Mouse (Mus musculus) thymus, postnatal 0 days (tissue): ENCODE measurements around the gene Otud7b. TPM values are rescaled to one million over a fixed set of nuclear protein-coding genes. Genes with fewer than 3 reads are reported as not detected.
"Not testable (repeated sequence)": the region's sequence is repeated elsewhere in the genome, so short reads cannot be mapped to it uniquely, and the experiment has no call there.

Experiments
- DNase-seq: peaks from one replicate; pipeline ENCODE4 v3.0.0-alpha.2; 2015; ENCODE audit warnings: low spot score
- polyA plus RNA-seq: library from polyadenylated mRNA; unstranded; fragments of >200 nt; fragmentation: Nextera tagmentation; extraction: Ambion mirVana; gene quantifications from 2 replicates; pipeline ENCODE4 v1.2.1, GENCODE M21; 2015

The Otud7b gene
- polyA plus RNA-seq, 1 experiment from 2014 or later = 17.7 TPM

DNA sequence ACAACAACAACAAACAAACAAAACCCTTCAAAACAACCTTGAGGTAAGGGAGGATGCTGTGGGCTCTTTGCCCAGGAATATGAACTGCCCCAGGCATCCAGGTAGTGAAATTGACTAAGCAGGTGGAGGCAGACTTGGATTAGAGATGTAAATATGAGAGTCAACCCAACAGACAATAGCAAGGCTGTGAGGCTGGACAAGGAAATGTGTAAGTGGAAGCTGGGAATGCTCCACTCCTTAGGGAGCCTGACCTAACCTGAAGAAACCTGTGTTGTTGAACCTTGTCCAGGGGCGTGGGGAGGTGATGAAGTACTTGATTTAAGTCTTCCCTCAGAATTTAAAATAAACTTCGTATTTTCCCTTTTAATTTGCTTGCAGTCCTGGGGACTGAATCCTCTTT lies 74.6 kb downstream of the Otud7b start:
- DNase-seq = no peak

DNA sequence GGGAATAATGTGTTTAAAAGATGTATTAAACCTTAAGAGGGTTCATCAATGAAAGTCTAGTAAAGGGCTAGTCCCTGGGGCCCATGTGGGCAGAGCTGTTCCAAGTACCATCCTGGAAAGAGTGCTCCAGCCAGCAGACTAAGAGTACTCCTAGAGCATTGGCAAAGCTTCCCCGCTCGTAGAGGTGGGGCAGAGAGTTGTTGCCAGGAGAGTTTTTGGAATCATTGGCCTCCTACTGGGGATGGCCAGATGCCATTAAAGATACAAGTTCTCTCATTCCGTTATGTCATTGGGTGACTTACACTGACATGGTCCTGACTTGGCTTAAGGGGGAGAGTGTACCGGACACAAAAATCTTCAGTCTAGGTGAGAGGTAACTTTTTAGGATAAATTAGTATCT lies 75.2 kb downstream of the Otud7b start:
- DNase-seq = no peak

DNA sequence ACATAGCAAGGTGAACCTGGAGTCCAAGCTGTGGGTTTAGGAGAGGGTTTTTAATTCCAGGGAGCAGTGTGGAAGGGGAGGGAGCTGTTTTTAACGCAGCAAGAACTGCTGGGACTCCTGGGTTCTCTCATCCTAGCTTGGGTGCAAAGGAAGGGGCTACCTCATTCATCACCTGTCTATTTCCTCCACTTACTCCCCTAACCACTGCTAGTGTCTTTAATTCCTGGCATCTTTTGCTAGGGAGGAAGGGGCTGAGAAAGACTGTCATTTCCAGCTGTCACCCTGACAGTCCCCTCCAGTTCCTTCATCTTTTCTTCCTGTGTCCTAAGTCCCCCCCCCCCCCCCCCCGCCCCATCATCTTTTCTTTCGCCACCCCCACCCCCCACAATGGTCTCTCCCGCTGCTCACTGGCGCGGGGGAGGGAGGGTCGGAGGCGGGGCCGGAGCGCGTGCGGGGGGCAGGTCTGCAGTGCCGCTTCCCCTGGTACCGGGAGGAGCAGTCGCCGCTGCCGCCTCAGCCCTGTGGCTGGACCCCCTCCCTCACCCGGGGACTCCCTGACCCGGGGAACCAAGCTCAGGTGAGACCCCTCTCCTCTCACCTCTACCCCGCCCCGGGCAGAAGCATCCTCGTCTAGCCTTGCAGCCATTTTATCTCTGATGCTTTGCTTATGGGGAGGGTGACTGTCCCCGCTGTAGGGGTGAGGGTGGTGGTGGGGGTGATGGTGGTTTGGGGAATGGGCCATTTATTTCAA lies 76.6 kb downstream of the Otud7b start, which contains the start of gene Sv2a:
TSS of gene Sv2a (plus strand) at position 425 of the 751 bp plus-strand sequence.
- DNase-seq = peak; percentile 43

GRCm38 (mm10) chr3:96181510-96182381 lies 77.4 kb downstream of the Otud7b start:
- no peak for DNase-seq

GRCm38 (mm10) chr3:96182382-96182776 lies 78.1 kb downstream of the Otud7b start:
- no peak for DNase-seq

DNA sequence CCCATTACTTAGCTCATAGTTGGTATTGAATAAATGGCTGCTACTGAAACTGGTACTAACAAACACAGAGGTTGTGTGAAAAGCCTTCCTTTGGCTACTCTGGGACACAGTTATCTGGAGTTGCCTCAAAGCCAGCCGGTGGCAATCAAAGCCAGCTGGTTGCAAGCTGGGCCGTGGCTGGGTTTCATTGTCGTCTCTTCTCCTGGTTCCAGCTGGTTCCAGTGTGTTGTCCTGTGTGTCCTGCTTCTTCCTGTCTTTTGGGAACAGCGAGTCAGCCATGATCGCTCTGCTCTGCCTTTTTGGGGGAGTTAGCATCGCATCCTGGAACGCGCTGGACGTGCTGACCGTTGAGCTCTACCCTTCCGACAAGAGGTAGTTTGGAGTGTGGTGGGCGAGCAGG lies 88.7 kb downstream of the Otud7b start:
- DNase-seq = no peak

DNA sequence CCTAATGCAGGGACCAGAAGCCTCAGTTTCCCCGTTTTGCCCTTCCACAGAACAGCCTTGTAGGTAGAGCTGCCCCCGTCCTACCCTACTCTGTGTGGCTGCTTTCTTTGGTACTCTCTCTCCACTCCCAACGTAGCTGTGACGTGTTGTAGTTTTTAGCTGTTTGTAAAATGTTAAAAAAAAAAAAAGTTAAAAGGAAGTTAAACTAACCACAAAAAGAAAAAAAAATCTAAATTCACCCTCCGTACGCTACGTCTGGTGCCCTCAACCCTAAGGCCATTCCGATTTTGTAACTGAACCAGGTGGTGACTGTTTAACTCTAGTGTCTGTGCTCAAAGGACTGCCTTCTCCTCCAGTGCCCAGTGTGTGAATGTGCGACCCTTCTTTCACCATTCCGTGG lies 90.6 kb downstream of the Otud7b start:
- no peak for DNase-seq

- DNase-seq = peak; percentile 17
These were observed 91.4 kb downstream of the Otud7b start for GRCm38 (mm10) chr3:96195616-96196313.

DNA sequence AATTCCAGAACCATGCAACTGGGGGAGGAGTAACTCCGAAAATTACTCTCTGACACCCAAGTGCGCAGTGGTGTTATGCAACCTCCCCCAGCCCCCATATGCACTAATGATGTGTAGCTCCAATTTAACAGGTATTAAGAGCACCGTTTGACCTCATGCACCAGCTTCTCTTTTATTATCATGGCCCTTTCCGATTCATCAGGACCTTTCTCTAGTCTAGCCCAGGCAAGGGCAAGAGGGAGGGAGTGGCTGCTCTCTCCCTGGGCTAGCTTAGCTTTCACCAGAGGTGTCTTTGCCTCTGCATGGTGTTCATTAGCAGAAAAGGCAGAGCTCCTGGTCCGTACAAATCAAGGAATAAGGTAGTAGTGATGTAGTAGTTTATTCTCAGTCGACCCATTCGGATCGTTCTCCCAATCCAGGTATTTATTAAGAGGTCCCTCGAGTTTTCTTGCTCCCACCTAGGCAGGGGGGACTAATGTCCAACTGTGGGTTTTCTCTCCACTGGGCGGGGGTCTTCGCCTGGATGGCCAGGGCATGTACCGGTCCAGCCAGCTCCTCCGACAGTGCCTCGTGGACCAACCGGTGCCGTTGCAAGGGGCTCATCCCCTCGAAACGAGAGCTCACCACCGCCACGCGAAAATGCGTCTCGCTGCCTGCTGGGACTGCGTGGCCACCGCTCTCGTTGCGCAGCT lies 92.3 kb downstream of the Otud7b start:
- DNase-seq = no peak

DNA sequence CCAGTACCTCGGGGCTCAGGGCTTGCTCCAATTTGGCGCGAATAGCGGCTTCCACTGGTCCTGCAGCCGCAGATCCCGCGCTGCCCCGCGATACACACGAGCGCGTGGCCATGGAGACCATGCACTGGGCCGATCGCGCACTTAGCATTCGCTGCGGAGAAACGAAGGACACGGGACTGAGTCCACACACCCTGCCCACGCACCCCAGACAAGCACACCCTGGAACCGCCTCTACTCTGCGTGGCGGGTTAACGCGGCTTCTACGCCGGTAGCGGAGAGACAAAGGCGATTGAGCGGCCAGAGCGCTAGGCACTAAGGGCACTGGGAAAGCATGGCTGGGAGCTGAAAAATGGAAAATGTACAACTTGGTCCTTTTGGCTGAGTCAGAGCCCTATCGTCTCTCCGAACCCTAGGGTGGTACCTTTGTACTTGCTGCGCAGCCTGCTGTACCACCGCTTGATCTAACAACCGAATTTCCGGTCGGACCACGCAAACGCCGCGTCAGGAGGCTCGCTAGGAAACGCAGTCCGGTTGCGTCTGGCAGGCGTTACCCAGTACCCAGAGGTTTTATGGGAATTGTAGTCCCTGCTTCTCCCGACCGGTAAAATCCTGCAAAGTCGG lies 92.9 kb downstream of the Otud7b start:
- DNase-seq = peak; percentile 87

- DNase-seq = peak; percentile 88
These were observed 93.9 kb downstream of the Otud7b start for GRCm38 (mm10) chr3:96198181-96198580.

DNA sequence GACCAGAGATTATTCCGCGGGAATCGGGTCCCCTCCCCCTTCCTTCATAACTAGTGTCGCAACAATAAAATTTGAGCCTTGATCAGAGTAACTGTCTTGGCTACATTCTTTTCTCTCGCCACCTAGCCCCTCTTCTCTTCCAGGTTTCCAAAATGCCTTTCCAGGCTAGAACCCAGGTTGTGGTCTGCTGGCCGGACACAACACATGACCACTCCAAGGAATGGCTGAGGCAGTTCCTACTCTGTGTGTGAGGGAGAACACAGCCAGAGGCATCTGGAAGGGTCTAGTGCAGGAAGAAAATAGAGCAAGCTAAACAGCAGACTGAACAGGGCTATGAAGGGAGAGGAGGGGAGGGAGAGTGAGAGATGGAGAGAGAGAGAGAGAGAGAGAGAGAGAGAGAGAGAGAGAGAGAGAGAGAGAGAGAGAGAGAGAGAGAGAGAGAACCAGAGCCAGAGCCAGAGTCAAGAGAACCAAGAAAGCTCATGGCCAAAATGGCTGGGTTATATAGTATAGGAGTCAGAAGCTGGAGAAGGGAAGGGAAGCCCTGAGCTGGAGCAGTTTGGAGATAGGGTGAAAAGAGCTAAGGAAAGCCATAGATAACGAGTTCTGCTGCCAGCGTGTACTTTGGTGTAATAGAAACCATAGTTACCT lies 94.4 kb downstream of the Otud7b start:
- DNase-seq = not testable (repeated sequence)

- peak; percentile 22 for DNase-seq
These were observed 95.4 kb downstream of the Otud7b start for GRCm38 (mm10) chr3:96199731-96200130.

GRCm38 (mm10) chr3:96207819-96208218 lies 103.5 kb downstream of the Otud7b start:
- no peak for DNase-seq

GRCm38 (mm10) chr3:96209242-96209641 lies 104.9 kb downstream of the Otud7b start:
- DNase-seq = no peak

Other genes starting within 250 kb of the Otud7b start
- gene Prpf3, start 248.6 kb upstream of the Otud7b start, polyA plus RNA-seq = 46.9 and 49.3 TPM in 2 replicates
- gene Mrps21, start 233.0 kb upstream of the Otud7b start, polyA plus RNA-seq = 372 and 418 TPM in 2 replicates
- gene Ciart, start 222.3 kb upstream of the Otud7b start, polyA plus RNA-seq = 2.7 and 3.2 TPM in 2 replicates
- gene BC028528, start 212.5 kb upstream of the Otud7b start, polyA plus RNA-seq = 15.9 and 17.7 TPM in 2 replicates
- 27.8 and 32.4 TPM in 2 replicates for gene Aph1a, start 210.6 kb upstream of the Otud7b start, polyA plus RNA-seq
- 1.8 and 2.2 TPM in 2 replicates for gene Car14, start 199.8 kb upstream of the Otud7b start, polyA plus RNA-seq
- 463 and 541 TPM in 2 replicates for gene Anp32e, start 175.3 kb upstream of the Otud7b start, polyA plus RNA-seq
- gene Plekho1, start 108.5 kb upstream of the Otud7b start, polyA plus RNA-seq = 36.8 and 37.0 TPM in 2 replicates
- gene Vps45, start 46.1 kb upstream of the Otud7b start, polyA plus RNA-seq = 58.7 and 61.6 TPM in 2 replicates
- gene Mtmr11, start 57.5 kb downstream of the Otud7b start, polyA plus RNA-seq = 8.9 and 9.6 TPM in 2 replicates
- gene Sf3b4, start 67.8 kb downstream of the Otud7b start, polyA plus RNA-seq = 129 and 151 TPM in 2 replicates
- gene Sv2a, start 76.6 kb downstream of the Otud7b start, polyA plus RNA-seq = 1.2 and 2.3 TPM in 2 replicates
- 84.7 and 86.0 TPM in 2 replicates for gene Bola1, start 115.2 kb downstream of the Otud7b start, polyA plus RNA-seq
- gene Hist2h2ab, start 115.3 kb downstream of the Otud7b start, polyA plus RNA-seq = 0.94 and 1.8 TPM in 2 replicates
- 41.4 and 51.6 TPM in 2 replicates for gene Hist2h2ac, start 116.4 kb downstream of the Otud7b start, polyA plus RNA-seq
- 8.6 and 10.0 TPM in 2 replicates for gene Hist2h2be, start 116.6 kb downstream of the Otud7b start, polyA plus RNA-seq
- gene Hist2h3c2, start 134.6 kb downstream of the Otud7b start, polyA plus RNA-seq = 30.0 and 47.7 TPM in 2 replicates
- gene Hist2h2aa2, start 135.7 kb downstream of the Otud7b start, polyA plus RNA-seq = 215 and 339 TPM in 2 replicates
- 117 and 143 TPM in 2 replicates for gene Hist2h2aa1, start 141.0 kb downstream of the Otud7b start, polyA plus RNA-seq
- 0.64 and 0.76 TPM in 2 replicates for gene Hist2h3c1, start 142.2 kb downstream of the Otud7b start, polyA plus RNA-seq
- gene Hist2h4, start 158.8 kb downstream of the Otud7b start, polyA plus RNA-seq = 101 and 145 TPM in 2 replicates
- gene Hist2h3b, start 164.1 kb downstream of the Otud7b start, polyA plus RNA-seq = 278 and 396 TPM in 2 replicates
- gene Hist2h2bb, start 165.2 kb downstream of the Otud7b start, polyA plus RNA-seq = 47.9 and 71.3 TPM in 2 replicates
- gene Fcgr1, start 189.4 kb downstream of the Otud7b start, polyA plus RNA-seq = 3.4 and 5.0 TPM in 2 replicates